Mouse (Mus musculus): Measurements from ENCODE around the gene Tcp11. TPM values are rescaled to one million over a fixed set of nuclear protein-coding genes. Genes with fewer than 3 reads are reported as not detected.

The Tcp11 gene
- polyA plus RNA-seq, 1 experiment: 1.9 TPM

DNA sequence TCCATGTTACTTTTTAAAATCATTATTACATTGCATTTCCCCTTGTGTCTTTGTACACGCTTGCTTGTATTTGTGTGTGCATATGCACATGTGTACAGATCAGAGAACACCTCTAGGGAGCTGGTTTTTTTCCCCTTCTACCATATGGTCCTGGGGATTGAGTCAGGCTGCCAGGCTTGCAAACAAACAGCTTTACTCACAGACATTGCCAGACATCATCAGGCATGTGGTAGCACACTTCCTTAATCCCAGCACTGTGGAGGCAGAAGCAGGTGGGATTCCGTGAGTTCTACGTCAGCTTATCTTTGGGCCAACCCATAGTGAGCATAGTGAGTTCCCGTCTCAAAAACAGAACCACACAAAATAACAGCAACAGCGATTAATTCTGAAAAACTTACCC, 33.4 kb downstream of the Tcp11 start:
- no peaks in the 10 kb centered on the region for H3K4me1 ChIP-seq (ENCODE audit: control insufficient read depth, insufficient read depth, low read length)
- WGBS: 82% methylated on average over 5 of the region's 5 CpGs
- H3K27ac ChIP-seq (ENCODE audit: control insufficient read depth, insufficient read depth, low read depth, low read length, poor library complexity): no peak overlapping the region
- TF ChIP-seq CTCF (IDR thresholded peaks at IDR 0.05; ENCODE audit: control insufficient read depth, insufficient read depth, low read length): no peak
- TF ChIP-seq POLR2A (IDR thresholded peaks at IDR 0.05; ENCODE audit: borderline replicate concordance, control insufficient read depth, low read depth, low read length): no peak
- no peak overlapping the region for H3K4me3 ChIP-seq (replicated peaks; ENCODE audit: control insufficient read depth, low read depth, low read length)

DNA sequence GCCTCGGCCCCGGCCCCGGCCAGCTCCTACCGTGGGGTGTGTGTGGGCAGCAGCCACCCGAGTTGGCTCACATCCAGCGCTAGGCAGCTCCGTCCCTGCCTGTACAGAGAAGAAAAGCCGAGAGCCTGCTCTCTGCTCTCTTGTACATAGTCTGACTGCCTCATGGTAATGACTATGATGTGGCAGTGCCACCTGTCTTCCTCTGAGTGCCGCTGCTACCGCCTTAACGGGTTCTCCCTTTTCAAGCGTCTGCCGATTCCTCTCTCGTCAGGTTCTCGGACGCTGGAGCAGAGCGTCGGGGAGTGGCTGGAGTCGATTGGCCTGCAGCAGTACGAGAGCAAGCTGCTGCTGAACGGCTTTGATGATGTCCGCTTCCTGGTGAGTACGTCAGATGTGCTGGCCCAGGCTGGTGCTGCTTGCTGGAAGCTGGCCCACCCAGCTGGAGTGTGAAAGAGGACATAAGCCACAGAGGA, 38.1 kb downstream of the Tcp11 start:
- H3K4me1 ChIP-seq (ENCODE audit: control insufficient read depth, insufficient read depth, low read length): no peaks in the 10 kb centered on the region
- H3K27ac ChIP-seq (ENCODE audit: control insufficient read depth, insufficient read depth, low read depth, low read length, poor library complexity): no peak overlapping the region
- 88% methylated on average over 23 of the region's 23 CpGs for WGBS
- no peak overlapping the region for H3K4me3 ChIP-seq (replicated peaks; ENCODE audit: control insufficient read depth, low read depth, low read length)
- no peak for TF ChIP-seq POLR2A (IDR thresholded peaks at IDR 0.05; ENCODE audit: borderline replicate concordance, control insufficient read depth, low read depth, low read length)
- TF ChIP-seq CTCF (IDR thresholded peaks at IDR 0.05; ENCODE audit: control insufficient read depth, insufficient read depth, low read length): no peak

- 87% methylated on average over 13 of the region's 13 CpGs for WGBS
- H3K27ac ChIP-seq (ENCODE audit: control insufficient read depth, insufficient read depth, low read depth, low read length, poor library complexity): no peak overlapping the region
- H3K4me1 ChIP-seq (ENCODE audit: control insufficient read depth, insufficient read depth, low read length): no peaks in the 10 kb centered on the region
- no peak overlapping the region for H3K4me3 ChIP-seq (replicated peaks; ENCODE audit: control insufficient read depth, low read depth, low read length)
- no peak for TF ChIP-seq CTCF (IDR thresholded peaks at IDR 0.05; ENCODE audit: control insufficient read depth, insufficient read depth, low read length)
- no peak for TF ChIP-seq POLR2A (IDR thresholded peaks at IDR 0.05; ENCODE audit: borderline replicate concordance, control insufficient read depth, low read depth, low read length)
These were observed 39.1 kb downstream of the Tcp11 start for GRCm38 (mm10) chr17:28041298-28041697.

DNA sequence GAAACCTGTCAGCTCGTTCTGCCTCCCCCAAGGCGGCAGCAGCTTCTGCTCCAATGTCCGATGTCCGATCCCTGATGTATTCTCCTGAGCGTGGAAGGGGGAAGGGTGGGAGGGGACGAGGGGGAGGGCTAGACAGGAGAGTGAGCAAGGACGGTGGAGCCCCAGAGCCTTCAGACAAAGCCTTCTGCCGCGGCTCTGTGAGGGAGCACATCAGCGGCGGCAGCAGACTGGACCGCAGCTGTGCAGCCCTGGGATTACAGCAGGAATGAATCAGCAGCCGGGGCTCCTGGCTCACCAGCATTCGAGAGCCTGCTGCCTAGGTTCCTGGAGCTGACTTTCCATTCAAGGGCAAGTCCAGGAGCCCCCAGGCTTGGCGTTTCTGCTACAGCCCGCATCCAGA, 39.8 kb downstream of the Tcp11 start:
- Histone ChIP-seq H3K4me1 (ENCODE audit: control insufficient read depth, insufficient read depth, low read length) (no peaks in the 10 kb centered on the region), H3K4me3 (replicated peaks; ENCODE audit: control insufficient read depth, low read depth, low read length) (no peak overlapping the region), H3K27ac (ENCODE audit: control insufficient read depth, insufficient read depth, low read depth, low read length, poor library complexity) (no peak overlapping the region)
- whole genome bisulfite sequencing: 86% methylated on average over 16 of the region's 16 CpGs
- TF ChIP-seq CTCF (IDR thresholded peaks at IDR 0.05; ENCODE audit: control insufficient read depth, insufficient read depth, low read length): no peak
- TF ChIP-seq POLR2A (IDR thresholded peaks at IDR 0.05; ENCODE audit: borderline replicate concordance, control insufficient read depth, low read depth, low read length): no peak

GRCm38 (mm10) chr17:28036813-28037756, 43.4 kb downstream of the Tcp11 start:
- WGBS: 85% methylated on average over 14 of the region's 14 CpGs
- H3K4me1 ChIP-seq (ENCODE audit: control insufficient read depth, insufficient read depth, low read length): no peaks in the 10 kb centered on the region
- no peak for TF ChIP-seq POLR2A (IDR thresholded peaks at IDR 0.05; ENCODE audit: borderline replicate concordance, control insufficient read depth, low read depth, low read length)
- TF ChIP-seq CTCF (IDR thresholded peaks at IDR 0.05; ENCODE audit: control insufficient read depth, insufficient read depth, low read length): no peak
- H3K27ac ChIP-seq (ENCODE audit: control insufficient read depth, insufficient read depth, low read depth, low read length, poor library complexity): no peak overlapping the region
- H3K4me3 ChIP-seq (replicated peaks; ENCODE audit: control insufficient read depth, low read depth, low read length): no peak overlapping the region

GRCm38 (mm10) chr17:28034986-28035385, 45.5 kb downstream of the Tcp11 start:
- H3K4me1 ChIP-seq (ENCODE audit: control insufficient read depth, insufficient read depth, low read length): no peaks in the 10 kb centered on the region; the same call in 1 of the 2 replicates
- no peak overlapping the region for H3K27ac ChIP-seq (ENCODE audit: control insufficient read depth, insufficient read depth, low read depth, low read length, poor library complexity)
- WGBS: 83% methylated on average over 8 of the region's 8 CpGs
- no peak overlapping the region for H3K4me3 ChIP-seq (replicated peaks; ENCODE audit: control insufficient read depth, low read depth, low read length)
- no peak for TF ChIP-seq POLR2A (IDR thresholded peaks at IDR 0.05; ENCODE audit: borderline replicate concordance, control insufficient read depth, low read depth, low read length)
- no peak for TF ChIP-seq CTCF (IDR thresholded peaks at IDR 0.05; ENCODE audit: control insufficient read depth, insufficient read depth, low read length)

- H3K27ac ChIP-seq (ENCODE audit: control insufficient read depth, insufficient read depth, low read depth, low read length, poor library complexity): no peak overlapping the region
- WGBS: 79% methylated on average over 3 of the region's 3 CpGs
- no peak overlapping the region for H3K4me3 ChIP-seq (replicated peaks; ENCODE audit: control insufficient read depth, low read depth, low read length)
- TF ChIP-seq POLR2A (IDR thresholded peaks at IDR 0.05; ENCODE audit: borderline replicate concordance, control insufficient read depth, low read depth, low read length) (no peak), CTCF (IDR thresholded peaks at IDR 0.05; ENCODE audit: control insufficient read depth, insufficient read depth, low read length) (no peak)
- no peaks in the 10 kb centered on the region; the same call in 1 of the 2 replicates for H3K4me1 ChIP-seq (ENCODE audit: control insufficient read depth, insufficient read depth, low read length)
These were observed 47.3 kb downstream of the Tcp11 start for GRCm38 (mm10) chr17:28033046-28033580.

DNA sequence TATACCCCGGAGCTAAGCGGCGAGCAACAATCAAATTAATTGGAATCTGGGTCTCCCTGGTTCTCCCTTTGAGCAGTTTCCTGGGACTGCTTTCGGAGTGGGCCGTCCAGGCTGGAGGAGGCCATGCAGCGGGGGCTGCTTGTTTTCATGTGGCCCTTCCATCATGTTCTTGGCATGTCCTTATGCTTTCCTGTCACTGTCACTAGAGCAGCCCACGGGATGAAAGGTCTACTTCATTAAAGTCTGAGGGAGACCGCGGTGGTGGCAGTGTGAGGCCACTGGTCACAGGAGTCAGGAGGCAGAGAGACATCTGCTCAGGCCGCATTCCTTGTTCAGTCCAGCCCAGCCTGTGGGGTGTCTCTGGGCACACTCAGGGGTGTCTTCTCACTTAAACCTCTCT, 48.2 kb downstream of the Tcp11 start:
- Histone ChIP-seq H3K4me1 (ENCODE audit: control insufficient read depth, insufficient read depth, low read length) (no peaks in the 10 kb centered on the region; the same call in 1 of the 2 replicates), H3K4me3 (replicated peaks; ENCODE audit: control insufficient read depth, low read depth, low read length) (no peak overlapping the region), H3K27ac (ENCODE audit: control insufficient read depth, insufficient read depth, low read depth, low read length, poor library complexity) (no peak overlapping the region)
- no peak for TF ChIP-seq POLR2A (IDR thresholded peaks at IDR 0.05; ENCODE audit: borderline replicate concordance, control insufficient read depth, low read depth, low read length)
- TF ChIP-seq CTCF (IDR thresholded peaks at IDR 0.05; ENCODE audit: control insufficient read depth, insufficient read depth, low read length): no peak
- WGBS: 91% methylated on average over 10 of the region's 10 CpGs
